Mouse (Mus musculus): Measurements from ENCODE around the gene Wdr83os. TPM values are rescaled to one million over a fixed set of nuclear protein-coding genes. Genes with fewer than 3 reads are reported as not detected.
A peak's percentile ranks its signal among the peaks of the same experiment; 100 is the strongest.
"Not testable (repeated sequence)": the region's sequence is repeated elsewhere in the genome, so short reads cannot be mapped to it uniquely, and the experiment has no call there.

Gene Wdr83os
- polyA plus RNA-seq, 1 experiment, result 166 TPM

- no peaks in the 10 kb centered on the region for H3K27me3 ChIP-seq (ENCODE audit: control insufficient read depth, insufficient read depth, insufficient read length)
- peaks cover 9% of the 10 kb centered on the region for H3K79me2 ChIP-seq (ENCODE audit: control insufficient read depth, insufficient read depth)
- H3K4me2 ChIP-seq (ENCODE audit: low read depth), result peak overlapping the region; percentile 83
- peaks cover 7% of the 10 kb centered on the region for H3K36me3 ChIP-seq (ENCODE audit: control insufficient read depth, insufficient read depth)
- H3K4me3 ChIP-seq, result peak overlapping the region; percentile 96
- H3ac ChIP-seq (ENCODE audit: control insufficient read depth, insufficient read length), result peak overlapping the region; percentile 74
- TF ChIP-seq POLR2AphosphoS2 (IDR thresholded peaks at IDR 0.05; ENCODE audit: insufficient read length, low read depth) (peak; percentile 12), REST (IDR thresholded peaks at IDR 0.05; ENCODE audit: insufficient read depth, insufficient read length) (no peak), POLR2A (IDR thresholded peaks at IDR 0.05; ENCODE audit: insufficient read length, low read depth) (peak; percentile 5)
These were observed 367 bp upstream of the Wdr83os start for GRCm38 (mm10) chr8:85080214-85080531.

- Histone ChIP-seq H3ac (ENCODE audit: control insufficient read depth, insufficient read length) (peak within 1 kb of the TSS; percentile 74), H3K36me3 (ENCODE audit: control insufficient read depth, insufficient read depth) (no peaks in the 10 kb centered on the region), H3K79me2 (ENCODE audit: control insufficient read depth, insufficient read depth) (peaks cover 9% of the 10 kb centered on the region), H3K27me3 (ENCODE audit: control insufficient read depth, insufficient read depth, insufficient read length) (no peaks in the 10 kb centered on the region), H3K4me2 (ENCODE audit: low read depth) (peak within 1 kb of the TSS; percentile 83), H3K4me3 (peak within 1 kb of the TSS; percentile 96)
- no peak for TF ChIP-seq MYOD1 (IDR thresholded peaks at IDR 0.05; ENCODE audit: control insufficient read depth in 1 of 3, insufficient read length in 2 of 3, low read depth in 2 of 3)
- no peak for TF ChIP-seq E2F4 (IDR thresholded peaks at IDR 0.05; ENCODE audit: insufficient read depth)
- TF ChIP-seq POLR2A (IDR thresholded peaks at IDR 0.05; ENCODE audit: insufficient read length, low read depth), result no peak
- no peak for TF ChIP-seq SRF (IDR thresholded peaks at IDR 0.05; ENCODE audit: control insufficient read depth, insufficient read length, low read depth)
- TF ChIP-seq MAX (IDR thresholded peaks at IDR 0.05; ENCODE audit: low read depth), result no peak
- no peak for TF ChIP-seq REST (IDR thresholded peaks at IDR 0.05; ENCODE audit: insufficient read depth, insufficient read length)
- TF ChIP-seq TCF3 (IDR thresholded peaks at IDR 0.05; ENCODE audit: insufficient read length, low read depth), result no peak
- TF ChIP-seq USF1 (IDR thresholded peaks at IDR 0.05; ENCODE audit: low read depth), result no peak
- TF ChIP-seq POLR2AphosphoS2 (IDR thresholded peaks at IDR 0.05; ENCODE audit: insufficient read length, low read depth), result no peak
- no peak for TF ChIP-seq TCF12 (IDR thresholded peaks at IDR 0.05; ENCODE audit: insufficient read depth, poor library complexity, severe bottlenecking)
- TF ChIP-seq CEBPB (IDR thresholded peaks at IDR 0.05; ENCODE audit: insufficient read depth, poor library complexity, severe bottlenecking), result no peak
- TF ChIP-seq MYOG (IDR thresholded peaks at IDR 0.05; ENCODE audit: control insufficient read depth in 1 of 3, insufficient read depth in 1 of 3, insufficient read length in 2 of 3, low read depth in 2 of 3), result no peak
These were observed 646 bp downstream of the Wdr83os start, which contains the start of gene Wdr83 for GRCm38 (mm10) chr8:85081216-85081555. Wdr83 (minus strand) TSS chr8:85081306.

GRCm38 (mm10) chr8:85082169-85082568, 1.6 kb downstream of the Wdr83os start:
- not testable (repeated sequence) for H3K79me2 ChIP-seq (ENCODE audit: control insufficient read depth, insufficient read depth); H3K27me3 ChIP-seq (ENCODE audit: control insufficient read depth, insufficient read depth, insufficient read length); H3ac ChIP-seq (ENCODE audit: control insufficient read depth, insufficient read length); H3K36me3 ChIP-seq (ENCODE audit: control insufficient read depth, insufficient read depth); H3K4me2 ChIP-seq (ENCODE audit: low read depth)
- H3K4me3 ChIP-seq, result peak overlapping the region; percentile 96

- Histone ChIP-seq H3K27me3 (ENCODE audit: control insufficient read depth, insufficient read depth, insufficient read length) (no peaks in the 10 kb centered on the region), H3K4me2 (ENCODE audit: low read depth) (peak within 1 kb of the TSS; percentile 92), H3K4me3 (peak within 1 kb of the TSS; percentile 22), H3K79me2 (ENCODE audit: control insufficient read depth, insufficient read depth) (peaks cover 9% of the 10 kb centered on the region), H3ac (ENCODE audit: control insufficient read depth, insufficient read length) (no peak within 1 kb of the TSS), H3K36me3 (ENCODE audit: control insufficient read depth, insufficient read depth) (peaks cover 10% of the 10 kb centered on the region)
- TF ChIP-seq SRF (IDR thresholded peaks at IDR 0.05; ENCODE audit: control insufficient read depth, insufficient read length, low read depth) (no peak), POLR2A (IDR thresholded peaks at IDR 0.05; ENCODE audit: insufficient read length, low read depth) (no peak), USF1 (IDR thresholded peaks at IDR 0.05; ENCODE audit: low read depth) (peak; percentile 47), MAX (IDR thresholded peaks at IDR 0.05; ENCODE audit: low read depth) (no peak), MYOG (IDR thresholded peaks at IDR 0.05; ENCODE audit: control insufficient read depth in 1 of 3, insufficient read depth in 1 of 3, insufficient read length in 2 of 3, low read depth in 2 of 3) (no peak), POLR2AphosphoS2 (IDR thresholded peaks at IDR 0.05; ENCODE audit: insufficient read length, low read depth) (no peak), TCF3 (IDR thresholded peaks at IDR 0.05; ENCODE audit: insufficient read length, low read depth) (no peak), REST (IDR thresholded peaks at IDR 0.05; ENCODE audit: insufficient read depth, insufficient read length) (no peak)
These were observed 2.7 kb downstream of the Wdr83os start, which contains the start of gene Man2b1 for GRCm38 (mm10) chr8:85083108-85083813. Man2b1 (plus strand) TSS chr8:85083270.

- H3ac ChIP-seq (ENCODE audit: control insufficient read depth, insufficient read length), result no peak overlapping the region
- TF ChIP-seq MYOD1 (IDR thresholded peaks at IDR 0.05; ENCODE audit: control insufficient read depth in 1 of 3, insufficient read length in 2 of 3, low read depth in 2 of 3), result no peak
- TF ChIP-seq MAX (IDR thresholded peaks at IDR 0.05; ENCODE audit: low read depth), result no peak
- TF ChIP-seq TCF12 (IDR thresholded peaks at IDR 0.05; ENCODE audit: insufficient read depth, poor library complexity, severe bottlenecking), result no peak
- TF ChIP-seq TCF3 (IDR thresholded peaks at IDR 0.05; ENCODE audit: insufficient read length, low read depth), result no peak
- no peak for TF ChIP-seq MYOG (IDR thresholded peaks at IDR 0.05; ENCODE audit: control insufficient read depth in 1 of 3, insufficient read depth in 1 of 3, insufficient read length in 2 of 3, low read depth in 2 of 3)
- TF ChIP-seq POLR2AphosphoS2 (IDR thresholded peaks at IDR 0.05; ENCODE audit: insufficient read length, low read depth), result no peak
- no peak for TF ChIP-seq E2F4 (IDR thresholded peaks at IDR 0.05; ENCODE audit: insufficient read depth)
- TF ChIP-seq CEBPB (IDR thresholded peaks at IDR 0.05; ENCODE audit: insufficient read depth, poor library complexity, severe bottlenecking), result no peak
- no peak for TF ChIP-seq REST (IDR thresholded peaks at IDR 0.05; ENCODE audit: insufficient read depth, insufficient read length)
- TF ChIP-seq USF1 (IDR thresholded peaks at IDR 0.05; ENCODE audit: low read depth), result no peak
- TF ChIP-seq POLR2A (IDR thresholded peaks at IDR 0.05; ENCODE audit: insufficient read length, low read depth), result no peak
- peaks cover 10% of the 10 kb centered on the region for H3K36me3 ChIP-seq (ENCODE audit: control insufficient read depth, insufficient read depth)
- peaks cover 6% of the 10 kb centered on the region for H3K79me2 ChIP-seq (ENCODE audit: control insufficient read depth, insufficient read depth)
- H3K4me3 ChIP-seq, result no peak overlapping the region
- no peak overlapping the region for H3K4me2 ChIP-seq (ENCODE audit: low read depth)
- H3K27me3 ChIP-seq (ENCODE audit: control insufficient read depth, insufficient read depth, insufficient read length), result no peaks in the 10 kb centered on the region
These were observed 4.1 kb downstream of the Wdr83os start for GRCm38 (mm10) chr8:85084633-85085032.
